Mouse (Mus musculus) cerebellum, adult 18-20 months (tissue): ENCODE measurements at regions not wholly inside any gene's neighbourhood (a gene's known extent, or its start where the extent isn't known, plus 50 kb on each side); places are given as distances from the start of the nearest gene placed in this dataset.

Experiments
- DNase-seq, 2 experiments: peaks; one replicate each; pipeline ENCODE4 v3.0.0; 2021

GRCm38 (mm10) chr1:119186856-119187255 is 133.4 kb upstream of the Gli2 start:
- no peak for DNase-seq

- DNase-seq: no peak
Observed at GRCm38 (mm10) chr1:119183558-119184270, 130.3 kb upstream of the Gli2 start.

GRCm38 (mm10) chr1:119173030-119173756 is 119.8 kb upstream of the Gli2 start:
- DNase-seq: no peak

- DNase-seq: no peak
Observed at GRCm38 (mm10) chr1:119167443-119167842, 114.0 kb upstream of the Gli2 start.

GRCm38 (mm10) chr1:119166286-119166685 is 112.9 kb upstream of the Gli2 start:
- no peak for DNase-seq

- DNase-seq: no peak
Observed at GRCm38 (mm10) chr1:119164811-119165210, 111.4 kb upstream of the Gli2 start.

GRCm38 (mm10) chr1:119163846-119164245 is 110.4 kb upstream of the Gli2 start:
- no peak for DNase-seq

GRCm38 (mm10) chr1:119163114-119163740 is 109.8 kb upstream of the Gli2 start:
- DNase-seq: no peak

GRCm38 (mm10) chr1:119161751-119162150 is 108.3 kb upstream of the Gli2 start:
- DNase-seq: no peak

GRCm38 (mm10) chr1:119160354-119160753 is 106.9 kb upstream of the Gli2 start:
- no peak for DNase-seq

- no peak for DNase-seq
Observed at GRCm38 (mm10) chr1:119157171-119157700, 103.8 kb upstream of the Gli2 start.

GRCm38 (mm10) chr1:119153619-119154018 is 100.2 kb upstream of the Gli2 start:
- no peak for DNase-seq

- DNase-seq: no peak
Observed at GRCm38 (mm10) chr1:119152776-119153175, 99.4 kb upstream of the Gli2 start.

GRCm38 (mm10) chr1:119147506-119147905 is 94.1 kb upstream of the Gli2 start:
- DNase-seq: no peak

GRCm38 (mm10) chr1:119143808-119144207 is 90.4 kb upstream of the Gli2 start:
- DNase-seq: no peak

GRCm38 (mm10) chr1:119129039-119129438 is 75.6 kb upstream of the Gli2 start:
- no peak for DNase-seq

- no peak for DNase-seq
Observed at GRCm38 (mm10) chr1:119125561-119125960, 72.1 kb upstream of the Gli2 start.

- no peak for DNase-seq
Observed at GRCm38 (mm10) chr1:119124798-119125197, 71.4 kb upstream of the Gli2 start.

- no peak for DNase-seq
Observed at GRCm38 (mm10) chr1:119124063-119124462, 70.6 kb upstream of the Gli2 start.

- no peak for DNase-seq
Observed at GRCm38 (mm10) chr1:119123402-119123801, 70.0 kb upstream of the Gli2 start.

- DNase-seq: no peak
Observed at GRCm38 (mm10) chr1:119122975-119123374, 69.6 kb upstream of the Gli2 start.

- DNase-seq: no peak
Observed at GRCm38 (mm10) chr1:119119863-119120569, 66.6 kb upstream of the Gli2 start.

- no peak for DNase-seq
Observed at GRCm38 (mm10) chr1:119115106-119115674, 61.8 kb upstream of the Gli2 start.
